In genomic region chr16:78486531-78486930, GRCm38 (mm10) we compare ENCODE assay signal across 22 mouse cellular contexts.
"Had no signal": no experiment of that assay in that cellular context is flagged by ENCODE, and none has a peak within 500 bp of the region (broad histone marks: within the 10 kb centered on the region; RNA-seq: fewer than 3 reads in every experiment).

No protein-coding gene starts in this region.

- H3K4me3 ChIP-seq: kidney, embryonic 15.5 days; limb, embryonic 12.5 days; limb, embryonic 15.5 days; neural tube, embryonic 12.5 days; neural tube, embryonic 15.5 days had no signal

- ATAC-seq: intestine, postnatal 0 days; liver, postnatal 0 days; lung, postnatal 0 days had no signal

- DNase-seq: kidney, adult 2 months; kidney, postnatal 10 days; kidney, postnatal 36 days; left cerebral cortex, postnatal 4 days; liver, postnatal 0 days; lung, embryonic 14.5 days; midbrain, embryonic 14.5 days; right cerebral cortex, adult 18-20 months; right cerebral cortex, postnatal 14 days; right cerebral cortex, postnatal 4 days; thymus, postnatal 25 days had no signal

- H3K36me3 ChIP-seq: kidney, embryonic 15.5 days; limb, embryonic 12.5 days; limb, embryonic 15.5 days; neural tube, embryonic 12.5 days; neural tube, embryonic 15.5 days had no signal

- H3K9ac ChIP-seq: kidney, embryonic 15.5 days; limb, embryonic 12.5 days; limb, embryonic 15.5 days; liver, embryonic 14.5 days; liver, postnatal 0 days; lung, embryonic 14.5 days; neural tube, embryonic 12.5 days; neural tube, embryonic 15.5 days had no signal

- H3K27me3 ChIP-seq: kidney, embryonic 15.5 days; limb, embryonic 12.5 days; limb, embryonic 15.5 days; neural tube, embryonic 12.5 days; neural tube, embryonic 15.5 days had no signal

- H3K9me3 ChIP-seq: kidney, embryonic 15.5 days; limb, embryonic 12.5 days; limb, embryonic 15.5 days; neural tube, embryonic 12.5 days; neural tube, embryonic 15.5 days had no signal

- H3K27ac ChIP-seq: kidney, embryonic 15.5 days; limb, embryonic 12.5 days; limb, embryonic 15.5 days; liver, embryonic 14.5 days; macrophage; neural tube, embryonic 12.5 days; neural tube, embryonic 15.5 days; stomach, postnatal 0 days had no signal

- H3K4me2 ChIP-seq: kidney, embryonic 15.5 days; limb, embryonic 12.5 days; limb, embryonic 15.5 days; liver, embryonic 11.5 days; lung, embryonic 14.5 days; neural tube, embryonic 12.5 days; neural tube, embryonic 15.5 days had no signal

- H3K4me1 ChIP-seq: limb, embryonic 15.5 days; neural tube, embryonic 12.5 days had no signal
